Mouse (Mus musculus) mesoderm, embryonic 11.5 days (tissue): ENCODE data around the gene Cntnap3.
A peak's percentile ranks its signal among the peaks of the same experiment; 100 is the strongest.

Experiments
- DNase-seq: peaks from one replicate; pipeline ENCODE4 v3.0.0-alpha.2; 2012; ENCODE audit warnings: low read depth, low spot score

Gene Cntnap3

DNA sequence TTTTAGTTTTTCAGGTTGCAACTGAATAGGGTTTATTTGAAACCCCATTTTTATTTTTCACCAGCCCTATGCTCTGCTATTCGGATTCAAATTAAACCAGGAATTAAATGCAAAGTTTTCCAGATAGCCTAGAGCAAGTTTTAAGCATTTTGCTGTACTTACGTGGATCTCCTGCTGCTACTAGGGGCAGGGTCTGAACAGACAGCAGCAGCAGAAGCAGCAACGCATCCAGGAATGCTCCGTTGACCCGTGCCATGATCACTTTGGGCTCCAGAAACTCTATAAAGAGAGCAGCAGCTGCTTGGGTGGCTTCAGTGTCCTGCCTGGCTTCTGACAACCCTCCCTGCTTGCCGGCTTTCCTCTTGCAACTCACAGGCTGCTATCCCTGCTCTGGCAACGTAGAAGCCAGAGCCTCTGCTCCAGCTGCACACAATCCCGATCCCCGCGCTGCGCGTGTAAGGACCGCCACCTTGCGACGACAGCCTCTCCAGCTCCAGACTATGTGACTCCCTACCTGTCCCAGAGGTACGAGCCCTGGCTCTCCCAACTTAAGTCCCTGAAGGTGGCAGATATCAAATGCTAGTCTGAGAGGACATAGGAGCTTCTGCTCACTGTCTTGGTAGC lies at the start of gene Cntnap3:
TSS of gene Cntnap3 (minus strand) at position 371 of the 624 bp plus-strand sequence.
- DNase-seq, result peak; percentile 34

DNA sequence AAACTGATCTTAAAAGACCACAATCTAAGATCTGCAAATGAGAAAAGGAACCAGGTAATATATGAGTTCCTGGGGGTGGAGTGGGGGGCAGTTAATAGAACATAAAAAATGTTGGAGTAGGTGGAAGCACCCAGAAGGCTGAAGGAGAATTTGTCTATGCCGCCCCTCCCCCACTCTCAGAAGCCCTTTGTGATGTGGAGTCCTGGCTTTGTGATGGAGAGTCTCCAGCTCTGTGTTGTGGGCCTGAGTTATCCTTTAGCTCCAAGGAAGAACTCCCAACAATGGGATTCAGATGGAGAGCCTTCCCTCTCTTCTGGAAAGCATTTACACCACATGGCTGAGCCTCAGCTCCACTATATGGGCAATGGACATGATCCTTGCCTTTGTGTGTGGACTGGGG lies 13.4 kb upstream of the Cntnap3 start, which contains the start of gene Spata31:
TSS of gene Spata31 (plus strand) at position 216 of the 400 bp plus-strand sequence.
- DNase-seq, result no peak

DNA sequence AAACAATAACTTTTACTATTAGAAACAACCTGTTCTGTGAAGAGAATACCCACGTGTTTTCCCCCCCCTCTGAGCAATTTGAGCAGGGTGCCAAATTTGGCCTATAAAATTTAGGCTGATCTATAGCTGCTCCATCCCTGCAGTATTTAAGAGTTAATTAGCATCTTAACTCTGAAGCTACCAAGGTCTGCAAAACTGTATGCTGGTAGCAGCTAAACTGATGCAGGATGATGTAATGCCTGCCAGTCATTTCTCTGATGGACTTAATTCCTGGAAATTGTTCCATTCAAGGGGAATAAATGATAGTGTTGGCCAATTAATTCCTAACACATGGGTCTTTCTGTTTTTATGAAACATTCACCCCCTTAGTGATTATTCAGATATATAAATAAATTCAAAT lies 623 bp downstream of the Cntnap3 start:
- no peak for DNase-seq

DNA sequence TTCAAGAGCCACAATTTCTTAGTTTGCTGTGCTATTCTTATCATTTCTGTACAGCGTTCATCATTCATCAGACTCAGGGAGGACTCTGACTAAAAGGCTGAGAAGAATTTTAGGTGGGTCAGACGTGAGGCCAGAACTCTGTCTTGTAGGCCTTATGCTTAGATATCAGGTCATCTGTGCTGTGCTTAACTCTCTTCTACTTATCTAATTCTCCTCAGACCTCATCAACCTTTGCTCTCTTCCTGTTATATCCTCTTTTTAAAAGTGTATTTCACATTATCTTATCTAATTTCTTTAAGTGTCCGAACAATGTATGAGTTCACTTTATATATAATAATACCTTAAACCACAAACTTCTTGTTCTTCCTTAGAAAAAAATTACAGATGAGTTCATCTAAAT lies 38.4 kb downstream of the Cntnap3 start:
- no peak for DNase-seq

DNA sequence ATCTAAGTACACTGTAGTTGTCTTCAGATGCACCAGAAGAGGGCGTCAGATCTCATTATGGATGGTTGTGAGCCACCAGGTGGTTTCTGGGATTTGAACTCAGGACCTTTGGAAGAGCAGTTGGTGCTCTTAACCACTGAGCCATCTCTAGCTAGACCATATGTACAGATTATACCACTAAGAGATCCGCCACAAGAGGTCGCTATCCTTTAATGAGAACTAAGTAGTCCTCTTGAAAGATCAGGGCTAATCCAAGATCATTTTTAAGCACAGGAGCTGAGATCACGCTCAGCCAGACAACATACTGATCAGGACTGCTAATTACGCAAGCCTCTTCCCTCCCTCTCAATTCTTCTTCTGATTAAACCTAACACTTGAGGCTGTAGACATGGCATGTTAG lies 78.9 kb downstream of the Cntnap3 start:
- peak; percentile 23 for DNase-seq

DNA sequence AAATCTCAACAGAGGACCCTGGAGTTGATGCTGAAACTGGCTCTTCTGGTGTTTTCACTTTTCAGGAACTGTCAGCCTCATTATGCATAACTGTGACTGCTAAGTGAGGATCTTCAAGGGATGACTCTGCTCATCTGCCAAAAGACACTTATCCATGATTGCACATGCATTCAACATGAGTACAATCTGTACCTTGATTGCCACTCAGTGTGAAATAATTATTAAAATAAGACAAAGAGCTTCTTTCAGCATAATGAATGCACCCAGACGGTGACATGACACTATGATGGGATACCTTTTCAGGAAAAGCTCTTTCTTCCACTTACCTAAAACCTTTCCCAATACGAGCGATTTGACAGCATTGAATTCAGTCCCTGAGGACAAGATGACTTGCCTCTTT lies 158.4 kb downstream of the Cntnap3 start:
- no peak for DNase-seq

DNA sequence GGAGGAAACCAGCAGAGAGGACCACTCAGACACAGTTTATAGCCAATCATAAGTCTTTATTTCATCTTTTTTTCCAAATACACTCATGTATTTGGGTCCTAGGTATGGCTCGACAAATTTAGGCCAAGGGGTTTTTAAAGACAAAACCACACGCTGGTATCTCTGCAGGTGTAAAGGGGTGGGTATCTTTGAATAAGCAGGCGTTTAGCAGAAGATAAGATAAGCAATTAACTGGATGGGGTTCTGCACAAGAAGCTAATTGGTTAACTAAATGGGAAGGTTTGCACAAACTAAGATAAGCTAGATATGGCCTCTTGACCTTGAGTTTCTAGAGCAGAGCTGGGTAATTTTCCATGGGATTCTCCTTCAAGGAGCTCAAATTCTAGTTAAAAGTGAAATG lies 171.5 kb downstream of the Cntnap3 start:
- no peak for DNase-seq

DNA sequence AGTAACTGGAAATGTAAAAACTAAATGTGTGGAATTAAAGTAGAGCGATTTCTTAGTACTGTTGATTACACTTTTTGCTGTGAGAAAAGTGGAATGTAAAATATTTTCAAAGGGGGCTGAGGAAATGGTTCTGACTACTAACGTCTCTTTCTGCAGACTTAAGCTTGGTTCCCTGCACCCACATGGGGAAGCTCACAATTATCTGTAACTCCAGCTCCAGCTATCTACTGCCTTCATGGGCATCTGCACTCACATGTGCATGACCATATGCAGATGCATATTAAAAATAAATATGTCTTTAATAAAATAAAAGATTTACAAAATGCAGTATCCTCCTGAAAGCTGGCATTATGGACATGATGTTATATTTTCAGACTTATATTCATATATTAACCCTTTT lies 187.0 kb downstream of the Cntnap3 start:
- DNase-seq, result no peak

DNA sequence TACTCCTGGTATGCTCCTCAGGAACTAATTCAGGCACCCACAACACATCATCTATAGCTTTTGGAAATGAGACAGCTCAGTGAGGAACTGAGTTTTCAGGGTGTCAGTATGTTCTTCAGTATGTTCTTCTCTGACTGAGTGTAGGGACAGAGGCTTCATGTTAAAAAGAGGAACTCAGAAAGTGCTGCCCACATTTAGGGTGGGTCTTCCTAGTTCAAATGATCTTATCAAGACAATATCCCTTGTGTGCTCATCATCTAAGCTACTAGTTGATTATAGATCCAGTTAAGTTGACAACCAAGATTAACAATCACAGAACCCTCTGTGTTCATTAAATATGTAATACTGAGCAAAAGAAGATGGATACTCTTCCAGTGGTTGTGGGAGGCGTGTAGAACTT lies 211.3 kb downstream of the Cntnap3 start:
- DNase-seq, result no peak
